Mouse (Mus musculus) embryo, embryonic 9.5 days (tissue): ENCODE measurements around the gene Crot.
A peak's percentile ranks its signal among the peaks of the same experiment; 100 is the strongest.
"Not testable (repeated sequence)": the region's sequence is repeated elsewhere in the genome, so short reads cannot be mapped to it uniquely, and the experiment has no call there.

ENCODE experiments used
- DNase-seq: peaks from one replicate; pipeline ENCODE4 v3.0.0-alpha.2; 2017; ENCODE audit errors: extremely low spot score

The Crot gene

DNA sequence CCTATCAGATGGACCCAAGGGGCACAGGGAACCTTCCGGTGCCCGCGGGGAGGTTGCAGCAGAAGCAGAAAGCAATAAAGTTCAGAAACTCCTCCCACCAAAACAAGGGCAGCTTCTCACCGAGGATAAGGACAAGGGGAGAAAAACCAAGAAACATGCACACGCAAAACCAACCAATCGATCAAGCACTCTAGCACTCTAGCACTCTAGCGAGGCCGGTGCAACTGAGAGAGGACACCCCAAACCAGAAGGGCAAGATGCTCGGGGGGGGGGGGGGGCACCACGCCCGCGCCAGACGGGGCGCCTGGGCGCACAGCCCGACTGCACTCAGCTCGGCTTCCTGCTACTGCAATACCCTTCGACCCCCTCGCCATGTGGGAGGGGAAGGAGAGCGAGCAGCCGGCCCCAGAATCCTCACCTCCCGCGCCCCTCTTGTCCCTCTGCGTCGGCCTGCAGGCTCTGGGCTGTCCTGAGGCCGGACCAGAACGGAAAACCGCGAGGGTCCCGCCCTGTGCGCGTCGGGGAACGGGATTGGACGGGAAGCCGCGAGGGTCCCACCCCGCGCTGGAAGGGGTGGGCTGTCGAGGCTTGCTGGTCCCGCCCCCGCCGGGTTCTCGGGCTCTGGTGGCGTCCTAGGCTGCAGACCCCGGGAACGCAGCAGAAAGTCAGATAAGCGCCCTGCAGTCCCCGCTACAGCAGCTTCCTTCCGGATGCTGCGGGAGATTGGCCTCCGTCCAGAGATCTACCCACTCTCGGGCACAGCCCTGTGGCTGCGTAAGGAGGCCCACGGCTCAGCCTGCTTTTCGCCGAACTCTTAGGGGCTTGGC is at the start of gene Crot:
Gene Crot (minus strand): TSS at position 639 of the 827 bp plus-strand sequence.
- peak; percentile 95 for DNase-seq

DNA sequence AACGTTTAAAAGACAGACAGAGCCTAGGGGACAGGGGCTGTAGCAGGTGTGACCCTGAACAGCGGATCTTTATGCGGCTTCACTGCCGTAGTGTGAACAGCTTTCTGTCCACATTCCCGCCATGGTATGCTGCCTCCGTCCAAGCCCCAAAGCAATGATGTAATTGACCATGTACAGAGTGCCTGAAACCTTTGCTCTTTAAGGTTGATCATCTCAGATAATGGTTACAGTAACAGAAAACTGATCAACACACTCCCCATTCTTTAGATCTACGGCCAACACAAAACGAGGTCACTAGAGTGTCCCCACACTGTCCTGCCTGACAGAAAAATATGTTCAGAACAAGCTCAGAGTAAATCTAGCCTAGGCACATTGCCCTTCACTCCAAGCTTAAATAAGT is 48.8 kb upstream of the Crot start:
- DNase-seq: no peak

- no peak for DNase-seq
Measured at GRCm38 (mm10) chr5:9044821-9045220, 47.7 kb upstream of the Crot start.

DNA sequence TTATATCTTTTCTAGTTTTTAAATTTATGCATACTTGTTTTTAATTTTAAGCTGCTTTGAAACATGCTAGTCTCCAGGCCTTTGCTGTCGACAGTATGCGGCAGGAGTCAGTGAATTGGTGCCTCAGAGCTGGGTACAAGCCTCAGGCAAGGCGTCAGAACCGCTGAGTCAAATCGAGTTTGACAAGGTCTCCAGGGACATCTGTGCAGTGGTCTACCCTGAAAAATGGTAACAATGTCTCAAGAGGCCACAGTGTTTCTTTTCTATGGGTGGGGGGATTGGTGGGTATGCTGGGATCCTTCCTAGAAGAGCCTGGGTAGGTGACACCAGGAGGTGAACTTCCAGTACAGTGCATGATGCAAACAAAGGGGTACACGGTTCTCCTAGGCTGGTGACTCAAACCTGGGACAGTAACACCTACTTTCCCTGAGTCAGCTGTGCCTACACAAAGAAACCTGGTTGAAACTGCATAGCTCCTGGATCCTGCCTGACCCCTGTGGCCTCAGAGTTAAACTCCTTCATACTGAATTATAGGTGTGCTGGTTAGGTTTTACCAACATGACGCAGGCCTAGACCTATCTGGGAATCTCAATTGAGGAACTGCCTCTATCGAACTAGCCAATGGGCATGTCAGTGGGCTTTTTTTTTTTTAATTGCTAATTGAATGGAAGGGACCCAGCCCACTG is 46.6 kb upstream of the Crot start:
- no peak for DNase-seq

GRCm38 (mm10) chr5:9042721-9043416 is 45.7 kb upstream of the Crot start:
- DNase-seq: no peak

DNA sequence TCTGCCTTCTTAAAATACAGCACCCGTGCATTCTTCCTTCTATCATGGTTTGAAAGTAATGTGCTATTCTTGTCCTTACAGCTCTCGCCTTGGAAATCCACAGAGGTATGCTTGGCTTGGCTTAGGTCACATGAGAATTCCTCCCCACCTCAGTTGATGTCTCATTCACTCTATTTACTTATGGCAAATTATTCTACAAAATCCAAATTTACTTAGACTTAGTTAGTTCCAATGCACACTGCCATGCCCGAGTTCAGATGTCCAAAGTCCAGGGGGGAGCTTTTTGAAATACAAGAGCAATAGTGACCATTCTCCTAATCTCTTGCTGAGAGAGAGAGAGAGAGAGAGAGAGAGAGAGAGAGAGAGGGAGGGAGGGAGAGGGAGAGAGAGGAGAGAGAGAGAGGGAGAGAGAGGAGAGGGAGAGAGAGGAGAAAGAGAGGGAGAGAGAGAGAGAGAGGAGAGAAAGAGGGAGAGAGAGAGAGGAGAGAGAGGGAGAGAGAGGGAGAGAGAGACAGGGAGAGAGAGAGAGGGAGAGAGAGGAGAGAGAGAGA is 43.6 kb upstream of the Crot start:
- DNase-seq: no peak

DNA sequence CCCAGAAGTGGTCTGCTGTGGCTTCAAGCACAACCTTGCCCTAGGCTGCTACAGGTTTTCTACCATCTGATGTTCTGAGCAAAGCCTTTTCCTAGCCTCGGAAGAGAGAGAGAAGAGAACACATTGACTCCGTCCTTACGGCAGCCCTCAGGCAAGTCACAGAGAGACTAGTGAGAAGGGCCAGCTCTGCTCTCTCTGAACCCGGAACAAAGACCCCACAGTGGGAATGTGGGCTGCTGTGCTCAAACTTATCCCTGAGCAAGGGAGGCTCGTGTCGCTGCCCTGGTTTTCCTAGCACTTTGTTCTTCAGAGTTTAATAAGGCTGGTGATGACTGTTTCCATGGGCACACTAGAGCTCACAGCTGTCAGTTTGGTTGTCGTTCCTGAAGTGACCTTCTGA is 42.9 kb upstream of the Crot start:
- DNase-seq: no peak

- DNase-seq: no peak
Measured at GRCm38 (mm10) chr5:9037292-9037691, 40.2 kb upstream of the Crot start.

- no peak for DNase-seq
Measured at GRCm38 (mm10) chr5:9035457-9035856, 38.3 kb upstream of the Crot start.

- DNase-seq: no peak
Measured at GRCm38 (mm10) chr5:9034535-9034934, 37.4 kb upstream of the Crot start.

DNA sequence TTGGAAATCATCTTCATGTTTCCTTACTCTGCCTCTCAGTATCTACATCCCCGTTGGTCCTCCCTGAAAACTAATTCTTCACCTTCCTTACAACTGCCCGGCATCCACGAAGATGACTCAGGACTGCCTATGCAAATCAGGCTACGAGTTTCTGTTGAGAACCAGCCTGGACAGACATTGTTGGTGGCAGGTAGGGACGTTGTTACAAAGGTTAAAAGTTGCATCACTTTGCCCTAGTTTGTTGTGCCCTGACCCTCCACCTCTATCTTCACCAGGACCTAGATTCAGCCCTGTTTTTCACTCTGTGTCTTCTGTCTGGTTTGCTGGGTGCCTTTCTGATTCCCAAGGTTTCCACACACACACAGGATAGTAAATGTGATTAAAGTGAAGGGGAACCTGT is 36.7 kb upstream of the Crot start:
- no peak for DNase-seq

- no peak for DNase-seq
Measured at GRCm38 (mm10) chr5:9032641-9033040, 35.5 kb upstream of the Crot start.

- no peak for DNase-seq
Measured at GRCm38 (mm10) chr5:9032101-9032590, 35.0 kb upstream of the Crot start.

DNA sequence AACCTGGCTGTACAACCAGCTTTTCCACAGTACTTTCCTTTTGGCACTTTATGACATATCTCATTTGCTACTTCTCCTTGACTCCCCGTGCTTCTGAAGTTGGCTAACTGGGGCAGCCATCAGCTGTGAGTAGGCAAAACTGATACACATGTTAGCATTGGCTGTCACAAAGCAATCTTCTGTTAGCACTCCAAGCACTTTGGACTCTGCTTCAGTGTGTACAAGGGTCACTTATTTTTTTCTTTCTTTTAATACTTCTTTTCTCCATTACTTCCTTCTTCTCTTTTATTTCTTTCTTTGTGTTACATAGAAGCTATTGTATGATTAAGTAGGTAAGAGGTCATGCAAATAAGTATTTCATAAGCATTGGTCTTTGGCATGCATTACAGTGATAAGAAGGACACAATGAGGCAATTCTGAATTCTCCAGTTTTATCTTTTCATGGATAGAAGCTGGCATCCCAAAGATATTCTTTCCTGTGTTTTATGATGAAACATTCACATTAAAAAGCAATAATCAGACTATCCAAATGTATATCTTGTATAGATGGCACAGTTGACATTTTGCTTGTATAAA is 31.2 kb upstream of the Crot start:
- no peak for DNase-seq

GRCm38 (mm10) chr5:9015352-9015751 is 18.2 kb upstream of the Crot start:
- no peak for DNase-seq

DNA sequence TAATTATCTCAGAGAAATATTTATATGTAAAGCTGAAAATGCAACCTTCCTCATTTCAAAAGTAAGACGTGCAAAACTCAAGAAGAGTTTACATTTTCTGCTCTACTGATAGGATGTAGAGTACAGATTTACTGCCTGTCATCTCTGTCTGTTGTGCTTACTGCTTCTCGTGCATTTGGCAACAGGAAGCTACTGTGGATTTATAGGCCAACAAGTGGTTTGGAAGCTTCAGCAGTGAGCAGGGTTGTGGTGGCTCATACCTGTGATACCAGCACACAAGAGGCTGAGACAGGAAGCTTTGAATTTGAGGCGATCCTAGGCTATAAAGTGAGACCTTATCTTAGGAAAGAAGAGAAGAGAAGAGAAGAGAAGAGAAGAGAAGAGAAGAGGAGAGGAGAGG is 17.6 kb upstream of the Crot start:
- DNase-seq: no peak

GRCm38 (mm10) chr5:9011374-9011773 is 14.2 kb upstream of the Crot start:
- DNase-seq: no peak

- DNase-seq: no peak
Measured at GRCm38 (mm10) chr5:9010166-9010565, 13.0 kb upstream of the Crot start.

DNA sequence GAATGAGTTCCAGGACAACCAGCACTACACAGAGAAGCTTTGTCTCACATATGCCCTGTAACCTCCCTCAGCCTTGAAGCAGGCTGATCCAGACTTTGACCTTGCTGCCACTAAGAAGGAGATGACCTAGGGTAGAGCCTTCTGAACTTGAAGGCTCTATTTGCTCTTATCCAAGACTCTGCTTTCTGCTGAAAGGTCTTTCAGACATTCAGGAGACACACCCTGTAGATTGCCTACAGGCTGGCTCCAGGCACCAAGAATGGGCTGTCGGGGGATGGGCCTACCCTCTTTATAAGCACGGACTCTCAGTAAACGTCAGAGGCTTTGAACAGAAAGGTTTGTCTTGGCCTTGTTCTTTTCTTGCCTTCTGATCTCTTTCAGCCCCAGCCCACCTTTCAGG is 9.5 kb upstream of the Crot start:
- DNase-seq: not testable (repeated sequence)

DNA sequence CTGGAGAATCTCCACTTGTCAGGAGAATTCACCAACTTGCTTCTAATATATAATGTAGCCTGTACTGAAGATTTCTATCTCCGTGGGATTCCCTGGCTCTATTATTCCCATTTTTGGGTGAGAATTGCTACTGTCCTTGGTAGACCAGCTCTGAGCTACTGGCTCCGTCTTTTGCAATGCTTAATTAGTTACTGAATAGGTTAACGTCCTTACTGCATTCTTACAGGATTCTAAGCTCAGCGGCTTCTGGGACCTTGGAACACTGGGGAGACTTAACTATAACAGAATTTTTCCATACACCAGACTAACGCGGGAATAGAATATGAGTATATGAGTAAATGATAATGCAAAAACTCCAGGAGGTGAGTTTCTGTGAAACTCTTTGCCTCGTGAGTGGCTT is 2.9 kb upstream of the Crot start:
- DNase-seq: not testable (repeated sequence)

GRCm38 (mm10) chr5:8999108-8999507 is 2.0 kb upstream of the Crot start:
- no peak for DNase-seq

- no peak for DNase-seq
Measured at GRCm38 (mm10) chr5:8997513-8997895, 380 bp upstream of the Crot start.
